Mouse (Mus musculus) liver, embryonic 15.5 days (tissue): ENCODE measurements at regions not wholly inside any gene's neighbourhood (a gene's known extent, or its start where the extent isn't known, plus 50 kb on each side); places are given as distances from the start of the nearest gene placed in this dataset.

Experiments
- ATAC-seq: fragments of 200-750 bp; cut with Nextera tagmentation; 2 replicates; pipeline ENCODE4 v1.8.0; 2017; ENCODE audit warnings: moderate number of reproducible peaks, mild to moderate bottlenecking, moderate library complexity; ENCODE audit not compliant: insufficient read depth
- H3K27ac ChIP-seq: fragments of 300-500 bp; sonication (generic); replicated peaks from 2 replicates; pipeline ENCODE4 v1.5.1; 2015; ENCODE audit warnings: mild to moderate bottlenecking, inconsistent platforms
- H3K27me3 ChIP-seq: fragments of 300-500 bp; sonication (generic); 2 replicates; pipeline ENCODE4 v1.6.1; 2015; ENCODE audit warnings: mild to moderate bottlenecking, inconsistent platforms
- H3K36me3 ChIP-seq: fragments of 300-500 bp; sonication (generic); replicated peaks from 2 replicates; pipeline ENCODE4 v1.6.1; 2015; ENCODE audit warnings: moderate library complexity, mild to moderate bottlenecking, inconsistent platforms
- H3K4me1 ChIP-seq: fragments of 300-500 bp; sonication (generic); replicated peaks from 2 replicates; pipeline ENCODE4 v1.6.1; 2015; ENCODE audit warnings: inconsistent platforms
- H3K4me2 ChIP-seq: fragments of 300-500 bp; sonication (generic); 2 replicates; pipeline ENCODE4 v1.6.1; 2015; ENCODE audit warnings: moderate library complexity, mild to moderate bottlenecking, inconsistent platforms
- H3K4me3 ChIP-seq: fragments of 300-500 bp; sonication (generic); replicated peaks from 2 replicates; pipeline ENCODE4 v1.5.1; 2015; ENCODE audit warnings: mild to moderate bottlenecking, inconsistent platforms
- H3K9ac ChIP-seq: fragments of 300-500 bp; sonication (generic); 2 replicates; pipeline ENCODE4 v1.6.1; 2015; ENCODE audit warnings: moderate library complexity, mild to moderate bottlenecking, inconsistent platforms
- H3K9me3 ChIP-seq: fragments of 300-500 bp; sonication (generic); replicated peaks from 2 replicates; pipeline ENCODE4 v1.6.1; 2016; ENCODE audit warnings: inconsistent platforms
- WGBS: fragments of 180-500 bp; shearing (Covaris S2); methylation state at CpG from one replicate; pipeline ENCODE4 v1.1.7; 2015; ENCODE audit warnings: mixed read lengths; ENCODE audit not compliant: insufficient replicate concordance; 5-methylcytosine and 5-hydroxymethylcytosine counted together

- Histone ChIP-seq H3K27ac (no peak overlapping the region), H3K27me3 (peaks cover 3% of the 10 kb centered on the region; the same call in 1 of the 2 replicates), H3K9me3 (no peaks in the 10 kb centered on the region), H3K36me3 (no peaks in the 10 kb centered on the region), H3K4me1 (peaks cover 9% of the 10 kb centered on the region), H3K4me2 (no peak overlapping the region), H3K9ac (no peak overlapping the region), H3K4me3 (no peak overlapping the region)
- ATAC-seq, result no peak
- WGBS, result 49% methylated on average over 4 of the region's 4 CpGs
Measured at GRCm38 (mm10) chr6:100156163-100156562, 131.1 kb downstream of the Rybp start.

- Histone ChIP-seq H3K36me3 (no peaks in the 10 kb centered on the region), H3K4me1 (peaks cover 9% of the 10 kb centered on the region), H3K4me3 (no peak overlapping the region), H3K27me3 (peaks cover 3% of the 10 kb centered on the region; the same call in 1 of the 2 replicates), H3K9ac (no peak overlapping the region), H3K9me3 (no peaks in the 10 kb centered on the region), H3K4me2 (no peak overlapping the region; the same call in 1 of the 2 replicates), H3K27ac (no peak overlapping the region)
- no peak for ATAC-seq
- 11% methylated on average over 20 of the region's 20 CpGs for WGBS
Measured at GRCm38 (mm10) chr6:100155676-100156075, 131.6 kb downstream of the Rybp start.

GRCm38 (mm10) chr6:100151447-100151846 lies 135.8 kb downstream of the Rybp start:
- H3K4me2 ChIP-seq, result no peak overlapping the region
- no peak overlapping the region for H3K9ac ChIP-seq
- no peak overlapping the region for H3K4me3 ChIP-seq
- WGBS, result 48% methylated on average over 1 of the region's 1 CpGs
- H3K9me3 ChIP-seq, result no peaks in the 10 kb centered on the region
- H3K36me3 ChIP-seq, result no peaks in the 10 kb centered on the region
- peaks cover 9% of the 10 kb centered on the region for H3K4me1 ChIP-seq
- no peak overlapping the region for H3K27ac ChIP-seq
- no peak for ATAC-seq
- no peaks in the 10 kb centered on the region; the same call in 1 of the 2 replicates for H3K27me3 ChIP-seq

GRCm38 (mm10) chr6:100150703-100151208 lies 136.5 kb downstream of the Rybp start:
- ATAC-seq, result no peak
- no peak overlapping the region for H3K4me3 ChIP-seq
- no peak overlapping the region for H3K4me2 ChIP-seq
- no peaks in the 10 kb centered on the region for H3K9me3 ChIP-seq
- H3K27me3 ChIP-seq, result no peaks in the 10 kb centered on the region; the same call in 1 of the 2 replicates
- H3K9ac ChIP-seq, result no peak overlapping the region
- H3K4me1 ChIP-seq, result peaks cover 7% of the 10 kb centered on the region
- no peaks in the 10 kb centered on the region for H3K36me3 ChIP-seq
- H3K27ac ChIP-seq, result no peak overlapping the region
- WGBS, result 38% methylated on average over 6 of the region's 6 CpGs

- Histone ChIP-seq H3K9me3 (no peaks in the 10 kb centered on the region), H3K9ac (no peak overlapping the region), H3K27me3 (no peaks in the 10 kb centered on the region), H3K4me2 (no peak overlapping the region), H3K4me3 (no peak overlapping the region), H3K27ac (no peak overlapping the region), H3K36me3 (no peaks in the 10 kb centered on the region), H3K4me1 (peaks cover 8% of the 10 kb centered on the region)
- ATAC-seq, result no peak
- WGBS, result 54% methylated on average over 5 of the region's 5 CpGs
Measured at GRCm38 (mm10) chr6:100149458-100149852, 137.8 kb downstream of the Rybp start.

GRCm38 (mm10) chr6:100148751-100149457 lies 138.4 kb downstream of the Rybp start:
- Histone ChIP-seq H3K9ac (no peak overlapping the region), H3K27me3 (no peaks in the 10 kb centered on the region), H3K4me2 (no peak overlapping the region), H3K4me1 (peaks cover 14% of the 10 kb centered on the region), H3K36me3 (no peaks in the 10 kb centered on the region), H3K4me3 (no peak overlapping the region), H3K27ac (no peak overlapping the region), H3K9me3 (no peaks in the 10 kb centered on the region)
- 56% methylated on average over 4 of the region's 4 CpGs for WGBS
- no peak for ATAC-seq

- Histone ChIP-seq H3K27ac (no peak overlapping the region), H3K4me3 (no peak overlapping the region), H3K9me3 (no peaks in the 10 kb centered on the region), H3K4me1 (peaks cover 24% of the 10 kb centered on the region), H3K4me2 (no peak overlapping the region), H3K27me3 (no peaks in the 10 kb centered on the region), H3K36me3 (no peaks in the 10 kb centered on the region), H3K9ac (no peak overlapping the region)
- WGBS, result 58% methylated on average over 5 of the region's 5 CpGs
- no peak for ATAC-seq
Measured at GRCm38 (mm10) chr6:100146360-100146935, 140.8 kb downstream of the Rybp start.

- Histone ChIP-seq H3K27me3 (no peaks in the 10 kb centered on the region), H3K4me3 (no peak overlapping the region), H3K4me2 (no peak overlapping the region), H3K9ac (no peak overlapping the region), H3K4me1 (peaks cover 26% of the 10 kb centered on the region), H3K9me3 (no peaks in the 10 kb centered on the region), H3K27ac (no peak overlapping the region), H3K36me3 (no peaks in the 10 kb centered on the region)
- no peak for ATAC-seq
- WGBS, result 59% methylated on average over 2 of the region's 2 CpGs
Measured at GRCm38 (mm10) chr6:100145869-100146268, 141.4 kb downstream of the Rybp start.

GRCm38 (mm10) chr6:100144544-100145287 lies 142.6 kb downstream of the Rybp start:
- H3K4me3 ChIP-seq, result no peak overlapping the region
- H3K4me1 ChIP-seq, result peaks cover 29% of the 10 kb centered on the region
- H3K9me3 ChIP-seq, result no peaks in the 10 kb centered on the region
- 37% methylated on average over 4 of the region's 4 CpGs for WGBS
- H3K9ac ChIP-seq, result no peak overlapping the region
- no peak for ATAC-seq
- no peak overlapping the region for H3K27ac ChIP-seq
- H3K27me3 ChIP-seq, result no peaks in the 10 kb centered on the region
- H3K4me2 ChIP-seq, result no peak overlapping the region
- H3K36me3 ChIP-seq, result no peaks in the 10 kb centered on the region

GRCm38 (mm10) chr6:100143586-100144301 lies 143.5 kb downstream of the Rybp start:
- Histone ChIP-seq H3K9me3 (no peaks in the 10 kb centered on the region), H3K9ac (no peak overlapping the region), H3K36me3 (no peaks in the 10 kb centered on the region), H3K27me3 (no peaks in the 10 kb centered on the region), H3K4me1 (peaks cover 29% of the 10 kb centered on the region), H3K4me2 (peak overlapping the region; percentile 33), H3K27ac (no peak overlapping the region), H3K4me3 (no peak overlapping the region)
- 21% methylated on average over 16 of the region's 16 CpGs for WGBS
- ATAC-seq, result no peak

GRCm38 (mm10) chr6:100141225-100141624 lies 146.1 kb downstream of the Rybp start:
- Histone ChIP-seq H3K27me3 (peaks cover 6% of the 10 kb centered on the region; the same call in 1 of the 2 replicates), H3K4me2 (no peak overlapping the region), H3K36me3 (no peaks in the 10 kb centered on the region), H3K27ac (no peak overlapping the region), H3K9ac (no peak overlapping the region), H3K4me3 (no peak overlapping the region), H3K4me1 (peaks cover 29% of the 10 kb centered on the region), H3K9me3 (no peaks in the 10 kb centered on the region)
- ATAC-seq, result no peak
- WGBS, result 23% methylated on average over 4 of the region's 5 CpGs
